Mouse (Mus musculus): ENCODE results near the gene Laptm4a.
A peak's percentile ranks its signal among the peaks of the same experiment; 100 is the strongest.

Laptm4a gene

GRCm38 (mm10) chr12:8961607-8962316 is 40.3 kb downstream of the Laptm4a start:
- DNase-seq, result no peak

GRCm38 (mm10) chr12:8969828-8970227 is 48.4 kb downstream of the Laptm4a start:
- DNase-seq, result no peak

GRCm38 (mm10) chr12:8973820-8974465 is 52.5 kb downstream of the Laptm4a start, which contains the start of gene Wdr35:
Wdr35 (plus strand) TSS chr12:8973892.
- DNase-seq, result peak; percentile 94

- DNase-seq, result no peak
Measured at GRCm38 (mm10) chr12:8975076-8975475, 53.6 kb downstream of the Laptm4a start.
